Mouse (Mus musculus) intestine, embryonic 15.5 days (tissue): ENCODE data around the gene Tpst1. TPM values are rescaled to one million over a fixed set of nuclear protein-coding genes. Genes with fewer than 3 reads are reported as not detected.
"Not testable (repeated sequence)": the region's sequence is repeated elsewhere in the genome, so short reads cannot be mapped to it uniquely, and the experiment has no call there.

Experiments used
- ATAC-seq: fragments of 200-750 bp; cut with Nextera tagmentation; 2 replicates; pipeline ENCODE4 v1.8.0; 2017; ENCODE audit warnings: moderate TSS enrichment, moderate library complexity
- H3K27ac ChIP-seq: fragments of 300-500 bp; sonication (generic); 2 replicates; pipeline ENCODE4 v1.5.1; 2015; ENCODE audit warnings: mild to moderate bottlenecking, inconsistent platforms
- H3K27me3 ChIP-seq: fragments of 300-500 bp; sonication (generic); replicated peaks from 2 replicates; pipeline ENCODE4 v1.6.1; 2015; ENCODE audit warnings: inconsistent platforms
- H3K36me3 ChIP-seq: fragments of 300-500 bp; sonication (generic); 2 replicates; pipeline ENCODE4 v1.6.1; 2015; ENCODE audit warnings: inconsistent platforms
- H3K4me1 ChIP-seq: fragments of 300-500 bp; sonication (generic); replicated peaks from 2 replicates; pipeline ENCODE4 v1.6.1; 2015; ENCODE audit warnings: inconsistent platforms
- H3K4me2 ChIP-seq: fragments of 300-500 bp; sonication (generic); replicated peaks from 2 replicates; pipeline ENCODE4 v1.6.1; 2015; ENCODE audit warnings: mild to moderate bottlenecking, inconsistent platforms
- H3K4me3 ChIP-seq: fragments of 300-500 bp; sonication (generic); replicated peaks from 2 replicates; pipeline ENCODE4 v1.5.1; 2015; ENCODE audit warnings: inconsistent platforms
- H3K9ac ChIP-seq: fragments of 300-500 bp; sonication (generic); 2 replicates; pipeline ENCODE4 v1.6.1; 2015; ENCODE audit warnings: inconsistent platforms
- H3K9me3 ChIP-seq: fragments of 300-500 bp; sonication (generic); 2 replicates; pipeline ENCODE4 v1.6.1; 2016; ENCODE audit warnings: inconsistent platforms
- WGBS: fragments of 180-500 bp; shearing (Covaris S2); methylation state at CpG from one replicate; pipeline ENCODE4 v1.1.7; 2015; 5-methylcytosine and 5-hydroxymethylcytosine counted together
- polyA plus RNA-seq: library from polyadenylated mRNA; unstranded; fragments of >200 nt; fragmentation: Nextera tagmentation; extraction: Ambion mirVana; gene quantifications from 2 replicates; pipeline ENCODE4 v1.2.1, GENCODE M21; 2015

The Tpst1 gene
- 53.4 and 59.8 TPM in 2 replicates for polyA plus RNA-seq

DNA sequence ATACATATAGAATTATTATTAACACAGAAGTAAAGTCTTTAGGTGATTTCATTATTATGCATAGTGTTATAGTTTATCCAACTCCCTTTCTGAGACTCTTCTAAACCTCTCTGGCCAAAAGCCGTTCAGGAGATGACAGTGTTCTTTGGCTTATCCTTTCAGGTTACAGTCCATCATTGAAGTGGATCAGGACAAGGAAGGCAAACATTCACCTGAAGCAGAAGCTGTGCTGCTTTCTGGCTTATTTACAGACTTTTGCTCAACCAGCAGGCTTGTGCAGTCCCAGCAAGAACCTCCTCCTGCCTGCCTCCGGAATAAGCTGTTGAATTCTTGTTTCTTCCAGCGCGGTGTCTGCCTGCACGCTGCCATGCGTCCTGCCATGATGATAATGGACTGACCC lies at the start of gene Tpst1:
TSS of gene Tpst1 (plus strand) at position 301 of the 400 bp plus-strand sequence.
- no peak within 1 kb of the TSS for H3K4me2 ChIP-seq
- no peaks in the 10 kb centered on the region for H3K9me3 ChIP-seq
- ATAC-seq: no peak
- H3K36me3 ChIP-seq: no peaks in the 10 kb centered on the region
- H3K4me1 ChIP-seq: 0 out of 2 replicates have a peak, but pooled peaks cover 4% of the 10 kb centered on the region
- no peak within 1 kb of the TSS for H3K9ac ChIP-seq
- H3K27ac ChIP-seq: no peak within 1 kb of the TSS
- no peak within 1 kb of the TSS for H3K4me3 ChIP-seq
- H3K27me3 ChIP-seq: no peaks in the 10 kb centered on the region
- WGBS: 85% methylated on average over 6 of the region's 6 CpGs

DNA sequence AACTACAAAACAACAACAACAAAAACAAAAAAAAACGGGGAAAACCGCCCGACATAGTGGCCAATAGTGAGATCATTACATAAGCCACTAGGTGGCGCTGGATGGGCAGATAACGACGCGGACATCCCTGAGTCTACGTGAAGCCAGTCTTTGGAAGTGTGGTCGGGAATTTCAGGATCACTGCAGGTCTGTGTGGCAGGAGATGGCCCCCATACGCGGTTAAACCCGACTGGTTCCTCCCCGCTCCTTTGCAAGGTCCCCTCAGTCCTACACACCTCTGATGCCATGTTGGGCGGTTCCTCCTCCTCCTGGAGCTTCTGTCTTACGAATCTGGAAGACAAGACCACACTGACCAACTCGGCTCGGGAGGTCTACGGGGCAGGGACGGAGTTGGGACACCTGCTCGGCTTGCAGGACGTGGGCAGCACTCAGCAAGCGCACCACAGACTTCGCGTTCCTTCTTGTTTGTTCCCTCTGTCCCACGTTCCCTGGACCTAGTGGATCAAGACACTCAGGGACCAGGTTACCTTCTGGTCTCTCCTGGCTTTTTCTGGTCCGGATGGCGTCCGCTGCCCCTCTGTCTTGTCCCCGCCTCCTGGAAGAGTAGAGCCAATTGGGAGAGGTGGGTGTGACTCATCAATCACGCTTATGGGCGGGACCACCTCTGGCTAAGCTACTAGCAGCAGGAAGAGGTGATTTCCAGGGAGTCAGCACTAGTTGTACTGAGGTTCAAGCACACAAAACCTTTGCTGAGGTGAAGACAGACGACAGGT lies 49.2 kb upstream of the Tpst1 start:
- peak overlapping the region; percentile 93 for H3K4me2 ChIP-seq
- peak overlapping the region; percentile 63 for H3K9ac ChIP-seq
- H3K27ac ChIP-seq: peak overlapping the region; percentile 80
- H3K4me3 ChIP-seq: peak overlapping the region; percentile 61
- no peaks in the 10 kb centered on the region for H3K9me3 ChIP-seq
- WGBS: under 1% methylated on average over 32 of the region's 32 CpGs
- no peaks in the 10 kb centered on the region for H3K36me3 ChIP-seq
- H3K4me1 ChIP-seq: peaks cover 16% of the 10 kb centered on the region; the same call in 1 of the 2 replicates
- H3K27me3 ChIP-seq: no peaks in the 10 kb centered on the region
- ATAC-seq: peak; percentile 96

DNA sequence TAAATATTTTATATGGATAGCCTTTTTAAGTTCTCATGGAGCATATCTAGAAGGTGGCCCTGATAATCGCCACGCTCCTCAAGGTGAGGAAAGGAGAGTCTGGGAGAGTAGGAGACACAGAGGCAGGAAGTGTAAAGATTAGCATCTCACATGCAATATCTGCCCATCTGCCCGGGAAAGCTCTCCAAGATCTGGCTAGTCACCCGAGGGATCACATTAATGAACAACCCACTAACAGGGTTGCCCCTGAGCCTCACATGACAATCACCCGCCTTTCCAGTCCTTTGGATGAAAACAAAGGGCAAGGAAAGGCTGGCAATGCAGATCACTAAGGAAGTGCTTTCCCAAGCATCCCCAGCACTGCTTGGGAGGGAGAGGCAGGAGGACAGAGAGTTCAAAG lies 46.0 kb upstream of the Tpst1 start:
- no peaks in the 10 kb centered on the region for H3K27me3 ChIP-seq
- no peak overlapping the region for H3K4me3 ChIP-seq
- H3K9me3 ChIP-seq: no peaks in the 10 kb centered on the region
- H3K36me3 ChIP-seq: no peaks in the 10 kb centered on the region
- 71% methylated on average over 5 of the region's 5 CpGs for WGBS
- no peak overlapping the region for H3K9ac ChIP-seq
- H3K4me1 ChIP-seq: peaks cover 15% of the 10 kb centered on the region
- no peak overlapping the region for H3K4me2 ChIP-seq
- no peak for ATAC-seq
- H3K27ac ChIP-seq: no peak overlapping the region

DNA sequence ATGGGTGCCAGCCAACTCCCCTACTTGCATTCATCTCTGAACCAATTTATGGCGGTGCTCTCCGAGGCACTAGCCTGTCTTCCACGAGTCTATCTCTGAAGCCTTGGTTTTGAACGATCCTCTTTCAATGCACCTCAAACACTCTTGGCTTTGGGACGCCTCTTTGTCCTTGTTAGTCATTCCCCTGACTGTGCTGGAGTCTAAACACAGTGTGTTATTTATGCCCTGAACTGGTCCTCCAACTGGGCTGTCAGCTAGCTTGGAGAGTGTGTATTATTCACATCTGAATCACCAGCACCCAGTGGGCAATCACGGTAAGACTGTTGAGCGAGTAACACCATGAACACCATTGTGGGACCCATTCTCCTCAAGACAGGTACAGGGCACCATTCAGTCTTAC lies 45.4 kb upstream of the Tpst1 start:
- Histone ChIP-seq H3K9ac (no peak overlapping the region), H3K36me3 (no peaks in the 10 kb centered on the region), H3K9me3 (no peaks in the 10 kb centered on the region), H3K4me3 (no peak overlapping the region), H3K27ac (no peak overlapping the region), H3K4me1 (peaks cover 15% of the 10 kb centered on the region), H3K4me2 (no peak overlapping the region), H3K27me3 (no peaks in the 10 kb centered on the region)
- 83% methylated on average over 7 of the region's 7 CpGs for WGBS
- no peak for ATAC-seq

DNA sequence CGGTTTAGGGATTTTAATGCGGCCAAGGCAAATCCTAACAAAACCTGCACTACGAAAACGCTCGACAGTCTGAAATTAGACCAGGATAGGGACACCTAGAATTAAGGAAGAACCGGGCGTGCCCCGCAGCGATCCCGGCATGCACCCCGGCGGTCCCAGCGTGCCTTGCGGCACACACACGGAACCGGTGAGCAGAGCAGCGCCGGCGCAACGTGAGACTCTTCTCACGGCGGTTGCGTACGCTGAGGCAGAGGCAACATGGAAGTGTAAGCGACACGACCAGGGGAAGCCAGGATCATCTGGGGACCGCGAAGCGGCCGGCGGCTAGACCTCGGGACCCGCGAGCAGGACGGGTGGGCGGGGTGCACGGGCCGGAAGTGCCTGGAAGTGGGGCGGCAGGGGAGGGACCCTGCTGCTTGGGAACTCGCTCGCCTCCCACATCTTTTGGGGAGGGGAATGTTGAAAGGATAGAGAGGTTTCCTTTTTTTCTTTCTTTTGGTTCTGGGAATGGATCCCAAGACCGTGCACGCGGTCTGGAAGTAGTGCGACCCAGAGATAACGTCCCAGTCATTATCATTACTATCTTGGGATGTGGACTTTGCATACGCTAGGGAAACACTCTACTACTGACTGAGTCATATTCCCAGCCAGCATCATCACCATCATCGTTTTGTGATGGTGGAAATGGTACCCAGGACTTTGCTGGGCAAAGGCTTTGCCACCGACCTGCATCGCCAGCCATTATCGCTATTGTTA lies 43.8 kb upstream of the Tpst1 start, which contains the start of the genes Asl and Crcp:
TSS of gene Asl (minus strand) at position 106 of the 756 bp plus-strand sequence.
TSS of gene Crcp (plus strand) at position 149 of the 756 bp plus-strand sequence.
- Histone ChIP-seq H3K9ac (peak within 1 kb of the TSS; percentile 71), H3K4me1 (peaks cover 9% of the 10 kb centered on the region), H3K36me3 (no peaks in the 10 kb centered on the region), H3K27me3 (no peaks in the 10 kb centered on the region), H3K27ac (peak within 1 kb of the TSS; percentile 94), H3K9me3 (no peaks in the 10 kb centered on the region), H3K4me3 (peak within 1 kb of the TSS; percentile 69), H3K4me2 (peak within 1 kb of the TSS; percentile 70)
- WGBS: 1% methylated on average over 51 of the region's 51 CpGs
- peak; percentile 88 for ATAC-seq

DNA sequence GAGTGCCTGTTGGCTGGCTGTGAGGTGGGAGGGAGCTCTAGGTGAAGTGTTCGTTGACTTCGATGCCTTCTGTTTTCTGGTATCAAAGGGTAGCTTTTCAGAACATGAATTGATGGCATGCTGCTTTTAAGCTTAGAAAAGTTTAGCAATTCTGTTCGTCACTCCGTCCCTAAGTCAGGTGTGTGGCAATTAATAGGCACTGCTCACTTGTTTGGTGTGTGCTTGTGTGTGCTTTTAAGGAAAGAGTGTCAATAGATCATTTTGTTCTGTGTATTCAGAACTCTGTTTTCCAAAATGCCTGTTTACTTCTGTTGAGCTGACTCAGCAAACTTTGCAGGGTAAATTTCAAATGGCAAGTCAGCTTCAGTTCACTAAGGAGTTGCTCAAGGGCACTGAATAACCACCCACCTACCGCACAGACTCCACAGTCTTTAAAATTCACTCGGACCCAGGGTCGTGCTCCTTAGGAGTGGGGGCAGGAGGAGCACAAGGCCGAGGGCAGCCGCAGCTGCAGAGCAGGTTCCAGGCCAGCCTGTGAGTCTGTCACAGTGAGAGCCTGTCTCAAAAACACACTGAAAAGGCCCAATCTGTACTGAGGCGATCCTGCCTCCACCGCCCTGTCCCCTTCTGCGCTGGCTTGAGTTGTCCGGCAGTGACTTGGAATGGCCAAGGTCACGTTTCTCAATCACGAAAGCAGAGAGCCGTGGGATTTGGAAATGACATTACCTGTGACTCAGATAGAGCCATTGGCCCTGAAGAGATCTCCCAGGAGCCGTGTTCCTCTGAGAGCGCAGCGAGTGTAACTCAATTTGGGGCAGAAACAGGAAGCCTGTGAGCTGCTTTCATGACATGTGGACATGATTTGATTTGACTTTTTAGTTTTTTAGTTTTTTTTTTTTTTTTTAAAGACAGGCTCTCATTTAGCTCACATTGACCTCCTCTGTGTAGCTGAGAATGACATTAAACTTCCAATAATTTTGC lies 41.4 kb upstream of the Tpst1 start:
- WGBS: 90% methylated on average over 19 of the region's 19 CpGs
- Histone ChIP-seq H3K4me3 (no peak overlapping the region), H3K9ac (no peak overlapping the region), H3K27me3 (no peaks in the 10 kb centered on the region), H3K36me3 (no peaks in the 10 kb centered on the region), H3K4me2 (no peak overlapping the region), H3K4me1 (peaks cover 6% of the 10 kb centered on the region), H3K9me3 (no peaks in the 10 kb centered on the region), H3K27ac (no peak overlapping the region)
- no peak for ATAC-seq

DNA sequence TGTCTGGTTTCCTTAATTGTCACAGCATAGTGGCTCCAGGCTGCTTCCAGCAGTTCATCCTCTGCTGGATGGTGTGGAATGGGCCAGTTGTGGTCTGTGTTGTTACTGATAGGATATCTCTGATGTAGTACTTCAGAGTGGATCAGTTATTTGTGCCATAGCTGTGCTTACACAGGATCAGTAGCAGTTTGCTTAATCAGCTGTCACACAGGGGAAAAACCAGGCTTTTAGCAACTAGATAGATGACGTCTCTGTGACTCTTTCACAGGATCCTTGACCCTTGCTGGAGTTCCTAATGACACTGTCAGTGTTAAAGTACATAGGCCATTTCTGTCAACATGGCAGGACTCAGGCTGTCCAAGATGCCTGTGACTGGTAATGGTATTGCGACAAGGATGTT lies 39.3 kb upstream of the Tpst1 start:
- WGBS: 75% methylated on average over 2 of the region's 2 CpGs
- Histone ChIP-seq H3K27ac (no peak overlapping the region), H3K9me3 (no peaks in the 10 kb centered on the region), H3K9ac (no peak overlapping the region), H3K27me3 (no peaks in the 10 kb centered on the region), H3K4me2 (no peak overlapping the region), H3K4me1 (peaks cover 6% of the 10 kb centered on the region), H3K36me3 (no peaks in the 10 kb centered on the region; the same call in 1 of the 2 replicates), H3K4me3 (no peak overlapping the region)
- ATAC-seq: no peak

DNA sequence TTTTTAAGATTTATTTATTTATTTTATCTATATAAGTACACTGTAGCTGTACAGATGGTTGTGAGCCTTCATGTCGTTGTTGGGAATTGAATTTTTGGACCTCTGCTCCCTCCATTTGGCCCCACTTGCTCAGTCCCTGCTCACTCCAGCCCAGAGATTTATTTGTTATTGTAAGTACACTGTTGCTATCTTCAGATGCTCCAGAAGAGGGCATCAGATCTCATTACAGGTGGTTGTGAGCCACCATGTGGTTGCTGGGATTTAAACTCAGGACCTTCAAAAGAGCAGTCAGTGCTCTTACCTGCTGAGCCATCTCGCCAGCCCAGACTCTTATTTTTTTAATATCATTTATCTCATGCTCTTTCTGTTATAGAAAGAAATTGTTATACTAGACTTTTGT lies 36.8 kb upstream of the Tpst1 start:
- H3K9me3 ChIP-seq, H3K9ac ChIP-seq, ATAC-seq, H3K4me1 ChIP-seq, H3K4me2 ChIP-seq, H3K4me3 ChIP-seq, H3K36me3 ChIP-seq, H3K27ac ChIP-seq, H3K27me3 ChIP-seq: not testable (repeated sequence)
- 63% methylated on average over 2 of the region's 2 CpGs for WGBS

DNA sequence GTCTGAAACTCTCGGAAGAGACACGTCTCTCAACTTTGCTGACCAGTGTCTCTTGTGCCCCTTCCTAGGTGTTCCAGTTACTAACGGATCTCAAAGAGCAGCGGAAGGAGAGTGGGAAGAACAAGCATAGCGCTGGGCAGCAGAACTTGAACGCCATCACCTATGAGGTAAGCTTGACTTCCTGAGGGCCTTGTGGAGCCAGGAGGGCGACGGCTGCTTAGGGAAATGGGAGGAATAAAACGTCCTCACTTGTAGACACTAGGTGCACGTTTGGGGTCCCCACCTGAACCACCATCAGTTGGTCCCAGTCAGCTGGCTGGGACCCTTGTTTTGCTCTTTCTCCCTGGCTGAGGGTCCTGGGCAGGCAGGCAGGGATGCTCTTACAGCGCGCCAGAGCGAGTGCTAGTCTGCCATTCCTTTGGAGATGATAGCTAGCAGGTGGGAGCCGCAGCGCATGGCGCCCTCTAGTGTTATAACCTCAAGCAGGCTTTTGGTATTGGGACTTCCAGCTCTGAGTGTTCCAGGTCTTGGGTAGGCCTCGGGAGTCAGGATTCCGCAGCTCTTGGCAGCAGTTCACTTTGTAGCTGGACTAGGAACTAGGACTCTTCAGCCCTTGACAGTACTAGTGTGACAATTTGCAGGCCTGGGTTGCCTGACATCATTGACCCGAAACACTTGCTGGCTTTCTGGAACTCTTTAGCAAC lies 35.2 kb upstream of the Tpst1 start:
- Histone ChIP-seq H3K4me1 (no peaks in the 10 kb centered on the region), H3K9ac (no peak overlapping the region), H3K9me3 (no peaks in the 10 kb centered on the region), H3K36me3 (peaks cover 10% of the 10 kb centered on the region), H3K4me2 (no peak overlapping the region), H3K4me3 (no peak overlapping the region), H3K27me3 (no peaks in the 10 kb centered on the region), H3K27ac (no peak overlapping the region)
- WGBS: 61% methylated on average over 19 of the region's 19 CpGs
- ATAC-seq: peak; percentile 57

DNA sequence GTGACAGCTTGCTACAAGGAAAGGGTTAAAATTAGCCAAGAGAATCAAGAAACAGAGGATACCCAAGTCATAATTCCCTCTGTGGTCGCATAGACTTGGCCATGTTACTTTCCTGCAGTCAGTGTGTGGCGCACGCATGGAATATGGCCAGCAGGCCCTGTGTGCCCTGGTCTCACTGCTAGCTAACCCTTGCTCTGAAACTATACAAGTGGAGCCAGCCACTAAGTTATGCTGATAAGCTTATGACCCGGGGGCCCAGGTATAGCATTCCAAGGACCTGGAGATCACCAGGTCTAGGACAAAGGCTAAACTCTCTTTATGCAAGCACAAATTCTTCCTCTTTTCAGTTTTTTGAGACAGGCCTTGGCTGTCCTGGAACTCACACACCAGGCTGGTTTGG lies 32.3 kb upstream of the Tpst1 start:
- Histone ChIP-seq H3K4me3 (no peak overlapping the region), H3K4me1 (no peaks in the 10 kb centered on the region), H3K9ac (no peak overlapping the region), H3K36me3 (peaks cover 13% of the 10 kb centered on the region), H3K27ac (no peak overlapping the region), H3K4me2 (no peak overlapping the region), H3K9me3 (no peaks in the 10 kb centered on the region), H3K27me3 (no peaks in the 10 kb centered on the region)
- WGBS: 88% methylated on average over 4 of the region's 4 CpGs
- ATAC-seq: 0 out of 2 replicates have a peak, but pooled peaks have one; percentile 37

DNA sequence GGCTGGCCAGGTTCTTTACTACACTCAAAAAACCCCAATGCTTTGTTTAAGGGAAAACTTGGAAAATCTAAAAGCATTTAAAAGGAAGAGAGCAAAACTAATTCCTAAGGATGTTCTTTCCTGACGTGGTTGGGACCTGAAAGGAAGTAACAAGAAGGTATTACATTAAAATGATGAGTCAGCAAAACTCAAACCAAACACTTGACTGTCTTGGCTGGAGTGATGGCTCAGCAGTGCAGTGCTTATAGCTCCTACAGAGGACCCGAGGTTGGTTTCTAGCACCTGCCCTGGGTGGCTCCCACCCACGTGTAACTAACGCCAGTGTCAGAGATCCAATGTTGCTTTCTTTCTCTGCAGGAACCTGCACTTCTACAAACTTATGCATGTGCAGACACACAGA lies 31.9 kb upstream of the Tpst1 start:
- Histone ChIP-seq H3K9me3 (no peaks in the 10 kb centered on the region), H3K4me1 (no peaks in the 10 kb centered on the region), H3K4me2 (no peak overlapping the region), H3K36me3 (peaks cover 13% of the 10 kb centered on the region), H3K27me3 (no peaks in the 10 kb centered on the region), H3K27ac (no peak overlapping the region), H3K9ac (no peak overlapping the region), H3K4me3 (no peak overlapping the region)
- 81% methylated on average over 4 of the region's 4 CpGs for WGBS
- ATAC-seq: no peak
